Mouse (Mus musculus) MEL (cell line): ENCODE results near the gene Bcl2l14. TPM values are rescaled to one million over a fixed set of nuclear protein-coding genes. Genes with fewer than 3 reads are reported as not detected.

Experiments
- DNase-seq: peaks from one replicate; pipeline ENCODE4 v3.0.0; 2011; ENCODE audit warnings: low read depth, low spot score
- H3K27ac ChIP-seq: 2 replicates; pipeline ENCODE4 v1.5.1; 2012; ENCODE audit warnings: low read depth, mild to moderate bottlenecking, control low read depth, low read length, moderate library complexity; ENCODE audit not compliant: control insufficient read depth
- H3K27me3 ChIP-seq, 2 experiments: fragments of 150-350 bp in 1 of 2; sonication (generic) in 1 of 2; 2 replicates each; pipeline ENCODE4 v1.6.1; 2012; ENCODE audit warnings: low read length in 2 of 2, mild to moderate bottlenecking in 2 of 2, improper control_type of control experiment in 1 of 2, moderate library complexity in 1 of 2; ENCODE audit not compliant: insufficient read depth in 2 of 2, control insufficient read depth in 1 of 2
- H3K36me3 ChIP-seq, 2 experiments: 2 replicates each; pipeline ENCODE4 v1.6.1; 2012 to 2014; ENCODE audit warnings: low read length in 2 of 2, improper control_type of control experiment in 1 of 2, inconsistent platforms in 1 of 2, mild to moderate bottlenecking in 1 of 2; ENCODE audit not compliant: insufficient read depth in 2 of 2, control insufficient read depth in 1 of 2
- H3K4me1 ChIP-seq, 2 experiments: fragments of 150-350 bp in 1 of 2; sonication (generic) in 1 of 2; 2 replicates each; pipeline ENCODE4 v1.6.1; 2012; ENCODE audit warnings: low read length in 2 of 2, improper control_type of control experiment in 1 of 2, mild to moderate bottlenecking in 1 of 2; ENCODE audit not compliant: insufficient read depth in 2 of 2, control insufficient read depth in 1 of 2
- H3K4me3 ChIP-seq, 2 experiments: fragments of 150-350 bp in 1 of 2; sonication (generic) in 1 of 2; 2 replicates each; pipeline ENCODE4 v1.5.1; 2012; ENCODE audit warnings: low read depth in 2 of 2, low read length in 2 of 2, mild to moderate bottlenecking in 2 of 2, moderate library complexity in 2 of 2, control low read depth in 1 of 2, improper control_type of control experiment in 1 of 2; ENCODE audit not compliant: control insufficient read depth in 1 of 2, insufficient read depth in 1 of 2
- H3K79me2 ChIP-seq: 2 replicates; pipeline ENCODE4 v1.6.1; 2012; ENCODE audit warnings: mild to moderate bottlenecking, low read length, moderate library complexity; ENCODE audit not compliant: control insufficient read depth, poor library complexity, insufficient read depth
- H3K9ac ChIP-seq: 2 replicates; pipeline ENCODE4 v1.6.1; 2012; ENCODE audit warnings: low read depth, mild to moderate bottlenecking, control low read depth, low read length, moderate library complexity; ENCODE audit not compliant: control insufficient read depth, poor library complexity, severe bottlenecking
- H3K9me3 ChIP-seq: fragments of 150-350 bp; sonication (generic); replicated peaks from 2 replicates; pipeline ENCODE4 v1.6.1; 2012; ENCODE audit warnings: mild to moderate bottlenecking, low read length, improper control_type of control experiment, moderate library complexity; ENCODE audit not compliant: insufficient read depth
- CHD2 ChIP-seq: IDR thresholded peaks from 2 replicates; pipeline ENCODE4 v1.6.1; 2011; ENCODE audit warnings: low read length, improper control_type of control experiment
- CTCF ChIP-seq, 3 experiments: IDR thresholded peaks in 2 of 3; conservative IDR thresholded peaks in 1 of 3; 2 replicates each; pipeline ENCODE4 v1.5.1; 2011 to 2012; ENCODE audit warnings: low read length in 3 of 3, low read depth in 2 of 3, mild to moderate bottlenecking in 2 of 3, improper control_type of control experiment in 1 of 3, inconsistent platforms in 1 of 3, mixed read lengths in 1 of 3, moderate library complexity in 1 of 3; ENCODE audit not compliant: control insufficient read depth in 1 of 3, insufficient read depth in 1 of 3, poor library complexity in 1 of 3, severe bottlenecking in 1 of 3
- EP300 ChIP-seq, 2 experiments: IDR thresholded peaks; 2 replicates each; pipeline ENCODE4 v1.6.1; 2011; ENCODE audit warnings: improper control_type of control experiment in 2 of 2, low read length in 2 of 2, low read depth in 1 of 2, mild to moderate bottlenecking in 1 of 2
- ETS1 ChIP-seq: IDR thresholded peaks from 2 replicates; pipeline ENCODE4 v1.6.1; 2012; ENCODE audit warnings: low read depth, mild to moderate bottlenecking, inconsistent platforms, low read length, improper control_type of control experiment, moderate library complexity
- GABPA ChIP-seq: IDR thresholded peaks from 2 replicates; pipeline ENCODE4 v1.6.1; 2012; ENCODE audit warnings: low read depth, mild to moderate bottlenecking, inconsistent platforms, low read length, improper control_type of control experiment, moderate library complexity
- GATA1 ChIP-seq: IDR thresholded peaks from 2 replicates; pipeline ENCODE4 v1.6.1; 2011; ENCODE audit warnings: low read depth, low read length, improper control_type of control experiment
- HCFC1 ChIP-seq: IDR thresholded peaks from 2 replicates; pipeline ENCODE4 v1.6.1; 2012; ENCODE audit warnings: low read depth, mild to moderate bottlenecking, inconsistent platforms, low read length, improper control_type of control experiment, moderate library complexity
- JUND ChIP-seq: IDR thresholded peaks from 2 replicates; pipeline ENCODE4 v1.6.1; 2011; ENCODE audit warnings: low read depth, mild to moderate bottlenecking, improper control_type of control experiment, low read length
- MAX ChIP-seq: IDR thresholded peaks from 2 replicates; pipeline ENCODE4 v1.6.1; 2011; ENCODE audit warnings: low read length, improper control_type of control experiment
- MYB ChIP-seq: IDR thresholded peaks from 2 replicates; pipeline ENCODE4 v1.6.1; 2011; ENCODE audit warnings: mild to moderate bottlenecking, low read depth, low read length, improper control_type of control experiment
- MYC ChIP-seq: IDR thresholded peaks from 2 replicates; pipeline ENCODE4 v1.6.1; 2011; ENCODE audit warnings: low read depth, mild to moderate bottlenecking, low read length, improper control_type of control experiment, moderate library complexity
- POLR2A ChIP-seq, 2 experiments: IDR thresholded peaks; 2 replicates each; pipeline ENCODE4 v1.6.1; 2011 to 2012; ENCODE audit warnings: low read length in 2 of 2, mild to moderate bottlenecking in 2 of 2, control low read depth in 1 of 2, improper control_type of control experiment in 1 of 2, low read depth in 1 of 2, moderate library complexity in 1 of 2; ENCODE audit not compliant: control insufficient read depth in 1 of 2, insufficient read depth in 1 of 2, poor library complexity in 1 of 2
- POLR2AphosphoS2 ChIP-seq: IDR thresholded peaks from 2 replicates; pipeline ENCODE4 v1.6.1; 2011; ENCODE audit warnings: low read length, improper control_type of control experiment
- POLR2AphosphoS5 ChIP-seq: IDR thresholded peaks from 2 replicates; pipeline ENCODE4 v1.6.1; 2012; ENCODE audit warnings: low read depth, borderline replicate concordance, mild to moderate bottlenecking, inconsistent platforms, low read length, moderate library complexity, mixed read lengths
- RAD21 ChIP-seq: IDR thresholded peaks from 2 replicates; pipeline ENCODE4 v1.6.1; 2011; ENCODE audit warnings: mild to moderate bottlenecking, low read depth, low read length, improper control_type of control experiment
- RCOR1 ChIP-seq: IDR thresholded peaks from 2 replicates; pipeline ENCODE4 v1.6.1; 2012; ENCODE audit warnings: low read depth, mild to moderate bottlenecking, inconsistent platforms, low read length, improper control_type of control experiment
- TBP ChIP-seq: IDR thresholded peaks from 2 replicates; pipeline ENCODE4 v1.8.0; 2011; ENCODE audit warnings: low read depth, low read length, improper control_type of control experiment
- TCF12 ChIP-seq: IDR thresholded peaks from 2 replicates; pipeline ENCODE4 v1.6.1; 2014; ENCODE audit warnings: low read depth, mild to moderate bottlenecking, inconsistent platforms, low read length, improper control_type of control experiment, moderate library complexity
- ZKSCAN1 ChIP-seq: IDR thresholded peaks from 2 replicates; pipeline ENCODE4 v1.6.1; 2012; ENCODE audit warnings: low read depth, mild to moderate bottlenecking, inconsistent platforms, low read length, improper control_type of control experiment, moderate library complexity
- ZMIZ1 ChIP-seq: IDR thresholded peaks from 2 replicates; pipeline ENCODE4 v1.6.1; 2012; ENCODE audit warnings: low read depth, mild to moderate bottlenecking, inconsistent platforms, low read length, improper control_type of control experiment, moderate library complexity
- polyA plus RNA-seq, 2 experiments: library from polyadenylated mRNA; stranded (reverse) in 1 of 2; unstranded in 1 of 2; fragments of >175 nt in 1 of 2; fragments of >200 nt in 1 of 2; gene quantifications; 2 replicates each; pipeline versions ENCODE4 v1.2.1 to v1.2.4; 2012; ENCODE audit warnings: low replicate concordance in 2 of 2, low read depth in 1 of 2; ENCODE audit not compliant: insufficient read length in 2 of 2, insufficient read depth in 1 of 2, missing spikeins in 1 of 2
- total RNA-seq: library from RNA; depleted of rRNA; stranded (reverse); fragments of 300-350 nt; gene quantifications from 2 replicates; pipeline ENCODE4 v1.2.3, GENCODE M21; 2012

The Bcl2l14 gene
- total and polyA plus RNA-seq, 3 experiments = 0.65 to 1.4 TPM; not detected in 1

- no peak for DNase-seq
- Histone ChIP-seq H3K4me1 (no peaks in the 10 kb centered on the region; a peak in 1 of 4 replicates), H3K27ac (no peak overlapping the region), H3K27me3 (no peaks in the 10 kb centered on the region), H3K36me3 (peaks cover 0 to 5% of the 10 kb centered on the region in 2 experiments; a peak in 2 of 4 replicates), H3K9ac (no peak overlapping the region), H3K79me2 (no peaks in the 10 kb centered on the region), H3K4me3 (no peak overlapping the region), H3K9me3 (no peaks in the 10 kb centered on the region)
- TF ChIP-seq POLR2AphosphoS2 (no peak), MYC (no peak), TBP (no peak), CTCF (IDR thresholded peaks at IDR 0.05 in 2 of 3, conservative IDR thresholded peaks at IDR 0.05 in 1 of 3; ENCODE audit: control insufficient read depth in 1 of 3, insufficient read depth in 1 of 3, low read depth in 2 of 3, low read length in 3 of 3, poor library complexity in 1 of 3, severe bottlenecking in 1 of 3) (no peak), GATA1 (no peak), JUND (no peak), HCFC1 (no peak), MAX (no peak), RAD21 (no peak), ZMIZ1 (no peak), EP300 (IDR thresholded peaks at IDR 0.05; ENCODE audit: low read depth in 1 of 2, low read length in 2 of 2) (no peak), RCOR1 (no peak)
These were observed 52.3 kb downstream of the Bcl2l14 start for GRCm38 (mm10) chr6:134448451-134448850.

GRCm38 (mm10) chr6:134449958-134450357 is 53.8 kb downstream of the Bcl2l14 start:
- H3K27me3 ChIP-seq = no peaks in the 10 kb centered on the region
- H3K36me3 ChIP-seq = peaks cover 0 to 8% of the 10 kb centered on the region in 2 experiments; a peak in 2 of 4 replicates
- no peaks in the 10 kb centered on the region for H3K79me2 ChIP-seq
- H3K27ac ChIP-seq = no peak overlapping the region
- no peaks in the 10 kb centered on the region; a peak in 1 of 4 replicates for H3K4me1 ChIP-seq
- no peak overlapping the region for H3K4me3 ChIP-seq
- no peak for DNase-seq
- TF ChIP-seq MYC (no peak), HCFC1 (no peak), ZKSCAN1 (no peak), CHD2 (no peak)
- H3K9ac ChIP-seq = no peak overlapping the region
- H3K9me3 ChIP-seq = no peaks in the 10 kb centered on the region

DNA sequence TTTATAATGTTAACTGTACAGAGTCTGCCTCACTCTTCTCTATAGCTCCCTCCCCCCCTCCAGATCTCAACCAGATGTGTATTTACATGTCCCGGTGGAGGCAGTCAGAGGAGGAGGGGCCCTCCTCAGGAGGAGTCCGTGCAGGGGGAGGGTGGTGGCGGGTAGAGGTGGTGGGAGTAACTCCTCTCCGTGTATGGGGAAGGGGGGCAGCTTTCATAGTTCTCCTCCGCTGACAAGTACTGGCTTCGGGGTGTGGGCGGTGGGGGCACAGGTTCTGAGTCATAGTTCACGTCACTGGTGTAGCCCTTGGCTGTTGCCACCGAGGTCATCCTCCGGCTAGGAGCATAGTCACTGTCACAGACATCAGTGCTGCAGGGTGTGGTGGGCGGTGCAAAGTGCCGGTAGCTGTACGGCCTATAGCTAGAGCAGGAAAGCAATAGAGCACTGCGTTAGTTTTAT is 54.6 kb downstream of the Bcl2l14 start:
- Histone ChIP-seq H3K27me3 (no peaks in the 10 kb centered on the region), H3K27ac (no peak overlapping the region), H3K79me2 (no peaks in the 10 kb centered on the region), H3K9ac (no peak overlapping the region), H3K9me3 (no peaks in the 10 kb centered on the region), H3K36me3 (peaks cover 0 to 8% of the 10 kb centered on the region in 2 experiments; a peak in 2 of 4 replicates), H3K4me1 (no peaks in the 10 kb centered on the region; a peak in 1 of 4 replicates), H3K4me3 (no peak overlapping the region)
- TF ChIP-seq TCF12 (no peak), GABPA (no peak), MYB (no peak), RCOR1 (no peak), POLR2A (IDR thresholded peaks at IDR 0.05; ENCODE audit: control insufficient read depth in 1 of 2, insufficient read depth in 1 of 2, low read depth in 1 of 2, low read length in 2 of 2, poor library complexity in 1 of 2) (no peak), POLR2AphosphoS5 (no peak), JUND (no peak), ETS1 (no peak)
- no peak for DNase-seq
